Mouse (Mus musculus): ENCODE measurements at regions not wholly inside any gene's neighbourhood (a gene's known extent, or its start where the extent isn't known, plus 50 kb on each side); places are given as distances from the start of the nearest gene placed in this dataset.
A peak's percentile ranks its signal among the peaks of the same experiment; 100 is the strongest.

GRCm38 (mm10) chr1:186358011-186358670, 241.0 kb upstream of the Lyplal1 start:
- Histone ChIP-seq H3K4me3 (ENCODE audit: low read depth, low read length) (no peak overlapping the region), H3K27ac (ENCODE audit: low read depth, low read length) (no peak overlapping the region), H3K9me3 (ENCODE audit: control insufficient read depth, low read length) (no peaks in the 10 kb centered on the region), H3K4me1 (ENCODE audit: control insufficient read depth, insufficient read depth, low read length) (no peaks in the 10 kb centered on the region), H3K4me2 (ENCODE audit: low read depth) (no peak overlapping the region), H3K9ac (ENCODE audit: low read length) (no peak overlapping the region), H3K27me3 (ENCODE audit: control insufficient read depth, insufficient read depth, low read length) (no peaks in the 10 kb centered on the region), H3K36me3 (ENCODE audit: control insufficient read depth, insufficient read depth, low read length) (no peaks in the 10 kb centered on the region)
- WGBS: 65% methylated on average over 15 of the region's 15 CpGs
- no peak for ATAC-seq (ENCODE audit: insufficient read depth, low FRiP score, low TSS enrichment)
- DNase-seq (ENCODE audit: low spot score): peak; percentile 42

- H3K4me2 ChIP-seq (ENCODE audit: low read depth): no peak overlapping the region
- H3K36me3 ChIP-seq (ENCODE audit: control insufficient read depth, insufficient read depth, low read length): no peaks in the 10 kb centered on the region
- H3K27me3 ChIP-seq (ENCODE audit: control insufficient read depth, insufficient read depth, low read length): no peaks in the 10 kb centered on the region
- no peaks in the 10 kb centered on the region for H3K9me3 ChIP-seq (ENCODE audit: control insufficient read depth, low read length)
- 56% methylated on average over 6 of the region's 6 CpGs for WGBS
- ATAC-seq (ENCODE audit: insufficient read depth, low FRiP score, low TSS enrichment) (no peak), DNase-seq (ENCODE audit: low spot score) (no peak)
- no peak overlapping the region for H3K9ac ChIP-seq (ENCODE audit: low read length)
- no peak overlapping the region for H3K27ac ChIP-seq (ENCODE audit: low read depth, low read length)
- H3K4me1 ChIP-seq (ENCODE audit: control insufficient read depth, insufficient read depth, low read length): no peaks in the 10 kb centered on the region
- no peak overlapping the region for H3K4me3 ChIP-seq (ENCODE audit: low read depth, low read length)
Observed at GRCm38 (mm10) chr1:186354742-186355141, 237.6 kb upstream of the Lyplal1 start.

- no peaks in the 10 kb centered on the region for H3K36me3 ChIP-seq (ENCODE audit: control insufficient read depth, insufficient read depth, low read length)
- no peaks in the 10 kb centered on the region for H3K9me3 ChIP-seq (ENCODE audit: control insufficient read depth, low read length)
- ATAC-seq (ENCODE audit: insufficient read depth, low FRiP score, low TSS enrichment) (no peak), DNase-seq (ENCODE audit: low spot score) (no peak)
- H3K27me3 ChIP-seq (ENCODE audit: control insufficient read depth, insufficient read depth, low read length): no peaks in the 10 kb centered on the region
- no peak overlapping the region for H3K27ac ChIP-seq (ENCODE audit: low read depth, low read length)
- H3K9ac ChIP-seq (ENCODE audit: low read length): no peak overlapping the region
- no peak overlapping the region for H3K4me3 ChIP-seq (ENCODE audit: low read depth, low read length)
- no peak overlapping the region for H3K4me2 ChIP-seq (ENCODE audit: low read depth)
- H3K4me1 ChIP-seq (ENCODE audit: control insufficient read depth, insufficient read depth, low read length): no peaks in the 10 kb centered on the region
Observed at GRCm38 (mm10) chr1:186354072-186354471, 237.0 kb upstream of the Lyplal1 start.

- no peak for ATAC-seq (ENCODE audit: insufficient read depth, low FRiP score, low TSS enrichment)
Observed at GRCm38 (mm10) chr1:186350381-186350780, 233.3 kb upstream of the Lyplal1 start.

GRCm38 (mm10) chr1:186349966-186350365, 232.9 kb upstream of the Lyplal1 start:
- Histone ChIP-seq H3K27ac (ENCODE audit: low read depth, low read length) (no peak overlapping the region), H3K9ac (ENCODE audit: low read length) (no peak overlapping the region), H3K4me1 (ENCODE audit: control insufficient read depth, insufficient read depth, low read length) (no peaks in the 10 kb centered on the region), H3K4me2 (ENCODE audit: low read depth) (no peak overlapping the region), H3K9me3 (ENCODE audit: control insufficient read depth, low read length) (no peaks in the 10 kb centered on the region), H3K36me3 (ENCODE audit: control insufficient read depth, insufficient read depth, low read length) (no peaks in the 10 kb centered on the region), H3K4me3 (ENCODE audit: low read depth, low read length) (no peak overlapping the region), H3K27me3 (ENCODE audit: control insufficient read depth, insufficient read depth, low read length) (no peaks in the 10 kb centered on the region)
- 81% methylated on average over 2 of the region's 2 CpGs for WGBS
- no peak for ATAC-seq (ENCODE audit: insufficient read depth, low FRiP score, low TSS enrichment)
- no peak for DNase-seq (ENCODE audit: low spot score)

More at GRCm38 (mm10) chr1:186350381-186350780, 233.3 kb upstream of the Lyplal1 start:
- DNase-seq (ENCODE audit: low spot score): no peak
- Histone ChIP-seq H3K36me3 (ENCODE audit: control insufficient read depth, insufficient read depth, low read length) (no peaks in the 10 kb centered on the region), H3K27ac (ENCODE audit: low read depth, low read length) (no peak overlapping the region), H3K9ac (ENCODE audit: low read length) (no peak overlapping the region), H3K4me2 (ENCODE audit: low read depth) (no peak overlapping the region), H3K4me3 (ENCODE audit: low read depth, low read length) (no peak overlapping the region), H3K27me3 (ENCODE audit: control insufficient read depth, insufficient read depth, low read length) (no peaks in the 10 kb centered on the region), H3K4me1 (ENCODE audit: control insufficient read depth, insufficient read depth, low read length) (no peaks in the 10 kb centered on the region), H3K9me3 (ENCODE audit: control insufficient read depth, low read length) (no peaks in the 10 kb centered on the region)
- whole genome bisulfite sequencing: 92% methylated on average over 4 of the region's 4 CpGs

GRCm38 (mm10) chr1:186347413-186348147, 230.5 kb upstream of the Lyplal1 start:
- H3K4me1 ChIP-seq (ENCODE audit: control insufficient read depth, insufficient read depth, low read length): no peaks in the 10 kb centered on the region
- 86% methylated on average over 14 of the region's 14 CpGs for WGBS
- no peaks in the 10 kb centered on the region for H3K36me3 ChIP-seq (ENCODE audit: control insufficient read depth, insufficient read depth, low read length)
- H3K4me2 ChIP-seq (ENCODE audit: low read depth): no peak overlapping the region
- ATAC-seq (ENCODE audit: insufficient read depth, low FRiP score, low TSS enrichment) (no peak), DNase-seq (ENCODE audit: low spot score) (no peak)
- no peak overlapping the region for H3K9ac ChIP-seq (ENCODE audit: low read length)
- H3K27ac ChIP-seq (ENCODE audit: low read depth, low read length): no peak overlapping the region
- no peaks in the 10 kb centered on the region for H3K27me3 ChIP-seq (ENCODE audit: control insufficient read depth, insufficient read depth, low read length)
- H3K9me3 ChIP-seq (ENCODE audit: control insufficient read depth, low read length): no peaks in the 10 kb centered on the region
- no peak overlapping the region for H3K4me3 ChIP-seq (ENCODE audit: low read depth, low read length)

- Histone ChIP-seq H3K4me1 (ENCODE audit: control insufficient read depth, insufficient read depth, low read length) (no peaks in the 10 kb centered on the region), H3K9ac (ENCODE audit: low read length) (no peak overlapping the region), H3K9me3 (ENCODE audit: control insufficient read depth, low read length) (no peaks in the 10 kb centered on the region), H3K36me3 (ENCODE audit: control insufficient read depth, insufficient read depth, low read length) (no peaks in the 10 kb centered on the region), H3K27ac (ENCODE audit: low read depth, low read length) (no peak overlapping the region), H3K4me2 (ENCODE audit: low read depth) (no peak overlapping the region), H3K27me3 (ENCODE audit: control insufficient read depth, insufficient read depth, low read length) (no peaks in the 10 kb centered on the region), H3K4me3 (ENCODE audit: low read depth, low read length) (no peak overlapping the region)
- 90% methylated on average over 6 of the region's 6 CpGs for WGBS
- no peak for DNase-seq (ENCODE audit: low spot score)
- ATAC-seq (ENCODE audit: insufficient read depth, low FRiP score, low TSS enrichment): no peak
Observed at GRCm38 (mm10) chr1:186345449-186345848, 228.3 kb upstream of the Lyplal1 start.

- Histone ChIP-seq H3K4me1 (ENCODE audit: control insufficient read depth, insufficient read depth, low read length) (no peaks in the 10 kb centered on the region), H3K9me3 (ENCODE audit: control insufficient read depth, low read length) (no peaks in the 10 kb centered on the region), H3K27ac (ENCODE audit: low read depth, low read length) (no peak overlapping the region), H3K27me3 (ENCODE audit: control insufficient read depth, insufficient read depth, low read length) (no peaks in the 10 kb centered on the region), H3K36me3 (ENCODE audit: control insufficient read depth, insufficient read depth, low read length) (no peaks in the 10 kb centered on the region), H3K4me2 (ENCODE audit: low read depth) (no peak overlapping the region), H3K4me3 (ENCODE audit: low read depth, low read length) (no peak overlapping the region), H3K9ac (ENCODE audit: low read length) (no peak overlapping the region)
- 61% methylated on average over 2 of the region's 2 CpGs for WGBS
- DNase-seq (ENCODE audit: low spot score): no peak
- no peak for ATAC-seq (ENCODE audit: insufficient read depth, low FRiP score, low TSS enrichment)
Observed at GRCm38 (mm10) chr1:186342931-186343506, 225.9 kb upstream of the Lyplal1 start.

- 88% methylated on average over 1 of the region's 1 CpGs for WGBS
- ATAC-seq (ENCODE audit: insufficient read depth, low FRiP score, low TSS enrichment): no peak
- no peaks in the 10 kb centered on the region for H3K27me3 ChIP-seq (ENCODE audit: control insufficient read depth, insufficient read depth, low read length)
- no peak overlapping the region for H3K9ac ChIP-seq (ENCODE audit: low read length)
- no peaks in the 10 kb centered on the region for H3K36me3 ChIP-seq (ENCODE audit: control insufficient read depth, insufficient read depth, low read length)
- no peaks in the 10 kb centered on the region for H3K4me1 ChIP-seq (ENCODE audit: control insufficient read depth, insufficient read depth, low read length)
- DNase-seq (ENCODE audit: low spot score): no peak
- no peak overlapping the region for H3K27ac ChIP-seq (ENCODE audit: low read depth, low read length)
- no peak overlapping the region for H3K4me2 ChIP-seq (ENCODE audit: low read depth)
- no peak overlapping the region for H3K4me3 ChIP-seq (ENCODE audit: low read depth, low read length)
- no peaks in the 10 kb centered on the region for H3K9me3 ChIP-seq (ENCODE audit: control insufficient read depth, low read length)
Observed at GRCm38 (mm10) chr1:186342391-186342790, 225.3 kb upstream of the Lyplal1 start.
